Mouse (Mus musculus) neural tube, embryonic 13.5 days (tissue): ENCODE results near the gene Mme. TPM values are rescaled to one million over a fixed set of nuclear protein-coding genes. Genes with fewer than 3 reads are reported as not detected.

Experiments
- ATAC-seq: fragments of 200-750 bp; cut with Nextera tagmentation; 2 replicates; pipeline ENCODE4 v1.8.0; 2017; ENCODE audit warnings: low read depth, mild to moderate bottlenecking, moderate TSS enrichment, moderate library complexity
- H3K27ac ChIP-seq: fragments of 300-500 bp; sonication (generic); replicated peaks from 2 replicates; pipeline ENCODE4 v1.5.1; 2015; ENCODE audit warnings: moderate library complexity, mild to moderate bottlenecking, inconsistent platforms
- H3K27me3 ChIP-seq: fragments of 300-500 bp; sonication (generic); 2 replicates; pipeline ENCODE4 v1.6.1; 2015; ENCODE audit warnings: mild to moderate bottlenecking, inconsistent platforms
- H3K36me3 ChIP-seq: fragments of 300-500 bp; sonication (generic); 2 replicates; pipeline ENCODE4 v1.6.1; 2015; ENCODE audit warnings: mild to moderate bottlenecking, inconsistent platforms
- H3K4me1 ChIP-seq: fragments of 300-500 bp; sonication (generic); replicated peaks from 2 replicates; pipeline ENCODE4 v1.6.1; 2015; ENCODE audit warnings: inconsistent platforms
- H3K4me2 ChIP-seq: fragments of 300-500 bp; sonication (generic); 2 replicates; pipeline ENCODE4 v1.6.1; 2015; ENCODE audit warnings: inconsistent platforms, mild to moderate bottlenecking, moderate library complexity
- H3K4me3 ChIP-seq: fragments of 300-500 bp; sonication (generic); 2 replicates; pipeline ENCODE4 v1.5.1; 2015; ENCODE audit warnings: mild to moderate bottlenecking, inconsistent platforms
- H3K9ac ChIP-seq: fragments of 300-500 bp; sonication (generic); 2 replicates; pipeline ENCODE4 v1.6.1; 2015; ENCODE audit warnings: moderate library complexity, mild to moderate bottlenecking, inconsistent platforms
- H3K9me3 ChIP-seq: fragments of 300-500 bp; sonication (generic); 2 replicates; pipeline ENCODE4 v1.6.1; 2016; ENCODE audit warnings: inconsistent platforms
- WGBS: fragments of 180-500 bp; shearing (Covaris S2); methylation state at CpG from one replicate; pipeline ENCODE4 v1.1.7; 2015; 5-methylcytosine and 5-hydroxymethylcytosine counted together
- polyA plus RNA-seq: library from polyadenylated mRNA; unstranded; fragments of >200 nt; fragmentation: Nextera tagmentation; extraction: Ambion mirVana; gene quantifications from 2 replicates; pipeline ENCODE4 v1.2.1, GENCODE M21; 2015

The Mme gene
- polyA plus RNA-seq, 1 experiment from 2014 or later = 3.9 TPM

- no peak overlapping the region for H3K27ac ChIP-seq
- no peaks in the 10 kb centered on the region for H3K36me3 ChIP-seq
- H3K4me2 ChIP-seq = peak overlapping the region; percentile 100
- peaks cover 18% of the 10 kb centered on the region for H3K4me1 ChIP-seq
- WGBS = 8% methylated on average over 12 of the region's 12 CpGs
- H3K27me3 ChIP-seq = peaks cover 24% of the 10 kb centered on the region
- H3K9me3 ChIP-seq = no peaks in the 10 kb centered on the region
- no peak for ATAC-seq
- peak overlapping the region; percentile 77 for H3K4me3 ChIP-seq
- no peak overlapping the region for H3K9ac ChIP-seq
Observed at GRCm38 (mm10) chr3:63296411-63296810, 55.1 kb downstream of the Mme start.

- H3K27ac ChIP-seq = no peak overlapping the region
- no peak for ATAC-seq
- peaks cover 18% of the 10 kb centered on the region for H3K4me1 ChIP-seq
- WGBS = 5% methylated on average over 6 of the region's 6 CpGs
- H3K9me3 ChIP-seq = no peaks in the 10 kb centered on the region
- H3K9ac ChIP-seq = no peak overlapping the region
- no peak overlapping the region for H3K4me3 ChIP-seq
- no peaks in the 10 kb centered on the region for H3K36me3 ChIP-seq
- no peak overlapping the region for H3K4me2 ChIP-seq
- H3K27me3 ChIP-seq = peaks cover 24% of the 10 kb centered on the region
Observed at GRCm38 (mm10) chr3:63297787-63298186, 56.5 kb downstream of the Mme start.

GRCm38 (mm10) chr3:63315211-63315760 lies 73.9 kb downstream of the Mme start:
- ATAC-seq = no peak
- no peaks in the 10 kb centered on the region for H3K27me3 ChIP-seq
- no peak overlapping the region for H3K9ac ChIP-seq
- no peak overlapping the region for H3K4me3 ChIP-seq
- H3K4me2 ChIP-seq = no peak overlapping the region
- H3K4me1 ChIP-seq = no peaks in the 10 kb centered on the region
- WGBS = 87% methylated on average over 7 of the region's 7 CpGs
- no peaks in the 10 kb centered on the region for H3K36me3 ChIP-seq
- H3K27ac ChIP-seq = no peak overlapping the region
- H3K9me3 ChIP-seq = no peaks in the 10 kb centered on the region

GRCm38 (mm10) chr3:63317496-63317895 lies 76.2 kb downstream of the Mme start:
- Histone ChIP-seq H3K36me3 (no peaks in the 10 kb centered on the region), H3K9me3 (no peaks in the 10 kb centered on the region), H3K27ac (no peak overlapping the region), H3K4me1 (no peaks in the 10 kb centered on the region), H3K27me3 (no peaks in the 10 kb centered on the region), H3K9ac (no peak overlapping the region), H3K4me2 (no peak overlapping the region), H3K4me3 (no peak overlapping the region)
- ATAC-seq = no peak
- 72% methylated on average over 3 of the region's 3 CpGs for WGBS

GRCm38 (mm10) chr3:63325615-63326014 lies 84.3 kb downstream of the Mme start:
- no peak overlapping the region for H3K9ac ChIP-seq
- no peak overlapping the region for H3K4me2 ChIP-seq
- no peak for ATAC-seq

GRCm38 (mm10) chr3:63340110-63340509 lies 98.8 kb downstream of the Mme start:
- Histone ChIP-seq H3K27ac (no peak overlapping the region), H3K4me3 (no peak overlapping the region), H3K27me3 (no peaks in the 10 kb centered on the region), H3K36me3 (no peaks in the 10 kb centered on the region), H3K4me2 (no peak overlapping the region), H3K9ac (no peak overlapping the region), H3K4me1 (no peaks in the 10 kb centered on the region), H3K9me3 (no peaks in the 10 kb centered on the region)
- no peak for ATAC-seq
- WGBS = 79% methylated on average over 2 of the region's 2 CpGs

More at GRCm38 (mm10) chr3:63325615-63326014, 84.3 kb downstream of the Mme start:
- no peaks in the 10 kb centered on the region for H3K27me3 ChIP-seq
- H3K4me3 ChIP-seq = no peak overlapping the region
- 82% methylated on average over 2 of the region's 2 CpGs for WGBS
- no peaks in the 10 kb centered on the region for H3K9me3 ChIP-seq
- no peaks in the 10 kb centered on the region for H3K4me1 ChIP-seq
- H3K27ac ChIP-seq = no peak overlapping the region
- H3K36me3 ChIP-seq = no peaks in the 10 kb centered on the region

- 94% methylated on average over 3 of the region's 3 CpGs for WGBS
- Histone ChIP-seq H3K4me1 (no peaks in the 10 kb centered on the region), H3K4me2 (no peak overlapping the region), H3K4me3 (no peak overlapping the region), H3K27ac (no peak overlapping the region), H3K27me3 (no peaks in the 10 kb centered on the region), H3K36me3 (no peaks in the 10 kb centered on the region), H3K9me3 (no peaks in the 10 kb centered on the region), H3K9ac (no peak overlapping the region)
- ATAC-seq = no peak
Observed at GRCm38 (mm10) chr3:63340546-63340945, 99.2 kb downstream of the Mme start.

GRCm38 (mm10) chr3:63341481-63341880 lies 100.1 kb downstream of the Mme start:
- no peak for ATAC-seq
- H3K9ac ChIP-seq = no peak overlapping the region
- WGBS = 96% methylated on average over 4 of the region's 4 CpGs

GRCm38 (mm10) chr3:63344998-63345397 lies 103.7 kb downstream of the Mme start:
- H3K36me3 ChIP-seq = no peaks in the 10 kb centered on the region
- no peak overlapping the region for H3K4me2 ChIP-seq
- no peaks in the 10 kb centered on the region for H3K9me3 ChIP-seq
- no peaks in the 10 kb centered on the region for H3K4me1 ChIP-seq
- no peaks in the 10 kb centered on the region for H3K27me3 ChIP-seq
- no peak overlapping the region for H3K4me3 ChIP-seq
- no peak overlapping the region for H3K9ac ChIP-seq
- ATAC-seq = no peak
- no peak overlapping the region for H3K27ac ChIP-seq
- WGBS = 87% methylated on average over 5 of the region's 5 CpGs

More at GRCm38 (mm10) chr3:63341481-63341880, 100.1 kb downstream of the Mme start:
- Histone ChIP-seq H3K27me3 (no peaks in the 10 kb centered on the region), H3K36me3 (no peaks in the 10 kb centered on the region), H3K4me1 (no peaks in the 10 kb centered on the region), H3K4me3 (no peak overlapping the region), H3K27ac (no peak overlapping the region), H3K9me3 (no peaks in the 10 kb centered on the region), H3K4me2 (no peak overlapping the region)

- H3K36me3 ChIP-seq = no peaks in the 10 kb centered on the region
- 81% methylated on average over 2 of the region's 2 CpGs for WGBS
- H3K4me3 ChIP-seq = no peak overlapping the region
- H3K9me3 ChIP-seq = no peaks in the 10 kb centered on the region
- H3K4me1 ChIP-seq = no peaks in the 10 kb centered on the region
- ATAC-seq = no peak
- H3K9ac ChIP-seq = no peak overlapping the region
- no peak overlapping the region for H3K4me2 ChIP-seq
- no peaks in the 10 kb centered on the region for H3K27me3 ChIP-seq
- no peak overlapping the region for H3K27ac ChIP-seq
Observed at GRCm38 (mm10) chr3:63348893-63349426, 107.6 kb downstream of the Mme start.

- H3K36me3 ChIP-seq = no peaks in the 10 kb centered on the region
- 94% methylated on average over 4 of the region's 4 CpGs for WGBS
- H3K9me3 ChIP-seq = no peaks in the 10 kb centered on the region
- no peaks in the 10 kb centered on the region for H3K4me1 ChIP-seq
- ATAC-seq = no peak
- H3K4me3 ChIP-seq = no peak overlapping the region
- H3K27me3 ChIP-seq = no peaks in the 10 kb centered on the region
- H3K4me2 ChIP-seq = no peak overlapping the region
- H3K9ac ChIP-seq = no peak overlapping the region
- H3K27ac ChIP-seq = no peak overlapping the region
Observed at GRCm38 (mm10) chr3:63350242-63350641, 108.9 kb downstream of the Mme start.

- 88% methylated on average over 3 of the region's 3 CpGs for WGBS
- Histone ChIP-seq H3K4me2 (no peak overlapping the region), H3K9ac (no peak overlapping the region), H3K9me3 (no peaks in the 10 kb centered on the region), H3K4me3 (no peak overlapping the region), H3K27ac (no peak overlapping the region), H3K4me1 (no peaks in the 10 kb centered on the region), H3K27me3 (no peaks in the 10 kb centered on the region), H3K36me3 (no peaks in the 10 kb centered on the region)
- no peak for ATAC-seq
Observed at GRCm38 (mm10) chr3:63350704-63351103, 109.4 kb downstream of the Mme start.

GRCm38 (mm10) chr3:63351680-63352260 lies 110.4 kb downstream of the Mme start:
- 91% methylated on average over 1 of the region's 1 CpGs for WGBS
- H3K4me2 ChIP-seq = no peak overlapping the region
- ATAC-seq = no peak

More at GRCm38 (mm10) chr3:63351680-63352260, 110.4 kb downstream of the Mme start:
- H3K27ac ChIP-seq = no peak overlapping the region
- H3K36me3 ChIP-seq = no peaks in the 10 kb centered on the region
- H3K4me3 ChIP-seq = no peak overlapping the region
- no peaks in the 10 kb centered on the region for H3K4me1 ChIP-seq
- H3K9me3 ChIP-seq = no peaks in the 10 kb centered on the region
- no peaks in the 10 kb centered on the region for H3K27me3 ChIP-seq
- H3K9ac ChIP-seq = no peak overlapping the region
